Mouse (Mus musculus): ENCODE measurements around the gene Klhl22. TPM values are rescaled to one million over a fixed set of nuclear protein-coding genes. Genes with fewer than 3 reads are reported as not detected.

The Klhl22 gene
- total and polyA plus RNA-seq, 3 experiments = not detected

GRCm38 (mm10) chr16:17744536-17744935, 14.9 kb upstream of the Klhl22 start (continued):
- no peak for TF ChIP-seq POLR2AphosphoS2 (IDR thresholded peaks at IDR 0.05; ENCODE audit: low read depth, low read length)
- no peak for TF ChIP-seq ELF1 (IDR thresholded peaks at IDR 0.05; ENCODE audit: low read depth, low read length)
- no peak for TF ChIP-seq ZMIZ1 (IDR thresholded peaks at IDR 0.05; ENCODE audit: low read depth, low read length)
- no peak for TF ChIP-seq ETS1 (conservative IDR thresholded peaks at IDR 0.05; ENCODE audit: low read depth, low read length)
- TF ChIP-seq TBP (conservative IDR thresholded peaks at IDR 0.05; ENCODE audit: low read depth, low read length) = no peak
- peak; percentile 37; the same call in 1 of the 2 replicates for TF ChIP-seq MYC (IDR thresholded peaks at IDR 0.05; ENCODE audit: low read depth, low read length)
- TF ChIP-seq NRF1 (IDR thresholded peaks at IDR 0.05; ENCODE audit: low read depth, low read length) = no peak
- no peak for TF ChIP-seq GABPA (IDR thresholded peaks at IDR 0.05; ENCODE audit: insufficient replicate concordance, low read depth, low read length)
- TF ChIP-seq MXI1 (IDR thresholded peaks at IDR 0.05; ENCODE audit: low read depth, low read length) = no peak

- no peak overlapping the region for H3K4me3 ChIP-seq (replicated peaks in 1 of 3; ENCODE audit: low read depth in 2 of 3, low read length in 2 of 3, poor library complexity in 1 of 3)
- in situ Hi-C loops (cut with MboI; ENCODE audit: low pct_ligation_motif_present, low pct_unique_long_range_greater_than_20kb, low sequenced_read_pairs) = no loop called here
- no peak for TF ChIP-seq IRF4 (IDR thresholded peaks at IDR 0.05; ENCODE audit: low read depth, low read length)
- no peak for TF ChIP-seq MEF2A (IDR thresholded peaks at IDR 0.05; ENCODE audit: borderline replicate concordance, low read depth, low read length)
- no peak for TF ChIP-seq ZC3H11A (IDR thresholded peaks at IDR 0.05; ENCODE audit: low read depth, low read length)
- no peak for TF ChIP-seq NRF1 (IDR thresholded peaks at IDR 0.05; ENCODE audit: low read depth, low read length)
- no peak for TF ChIP-seq ELF1 (IDR thresholded peaks at IDR 0.05; ENCODE audit: low read depth, low read length)
- no peak for TF ChIP-seq TCF12 (IDR thresholded peaks at IDR 0.05; ENCODE audit: low read depth, low read length)
- no peak for TF ChIP-seq BHLHE40 (IDR thresholded peaks at IDR 0.05; ENCODE audit: low read depth, low read length)
- no peak for TF ChIP-seq USF1 (IDR thresholded peaks at IDR 0.05; ENCODE audit: low read depth, low read length)
- no peak for TF ChIP-seq RAD21 (IDR thresholded peaks at IDR 0.05; ENCODE audit: low read depth, low read length)
- TF ChIP-seq MXI1 (IDR thresholded peaks at IDR 0.05; ENCODE audit: low read depth, low read length) = no peak
- TF ChIP-seq ZKSCAN1 (IDR thresholded peaks at IDR 0.05; ENCODE audit: borderline replicate concordance, low read depth, low read length) = no peak
- no peak for TF ChIP-seq CTCF (conservative IDR thresholded peaks at IDR 0.05 in 1 of 2, IDR thresholded peaks at IDR 0.05 in 1 of 2; ENCODE audit: low read depth in 2 of 2, low read length in 2 of 2)
- no peak for TF ChIP-seq ETS1 (conservative IDR thresholded peaks at IDR 0.05; ENCODE audit: low read depth, low read length)
- no peak for TF ChIP-seq PAX5 (IDR thresholded peaks at IDR 0.05; ENCODE audit: low read length)
- TF ChIP-seq SMC3 (IDR thresholded peaks at IDR 0.05; ENCODE audit: low read depth, low read length) = no peak
- no peak for TF ChIP-seq SIN3A (IDR thresholded peaks at IDR 0.05; ENCODE audit: low read length)
Measured at GRCm38 (mm10) chr16:17745067-17745466, 14.4 kb upstream of the Klhl22 start.

More at GRCm38 (mm10) chr16:17745067-17745466, 14.4 kb upstream of the Klhl22 start:
- Histone ChIP-seq H3K9ac (ENCODE audit: insufficient read depth, low read depth) (no peak overlapping the region), H3K4me2 (ENCODE audit: insufficient read depth, low read depth, poor library complexity, severe bottlenecking) (no peak overlapping the region), H3K9me3 (replicated peaks; ENCODE audit: low read length) (peaks cover 6% of the 10 kb centered on the region), H3K79me2 (replicated peaks; ENCODE audit: control insufficient read depth, extremely low read depth, insufficient read depth, poor library complexity, severe bottlenecking) (no peaks in the 10 kb centered on the region), H3K4me1 (ENCODE audit: control insufficient read depth in 1 of 2, insufficient read depth in 2 of 2) (peaks cover 0 to 5% of the 10 kb centered on the region in 2 experiments; a peak in 2 of 4 replicates), H3K27me3 (replicated peaks) (peaks cover 12% of the 10 kb centered on the region), H3K27ac (ENCODE audit: insufficient read depth, low read depth) (no peak overlapping the region), H3K36me3 (replicated peaks in 1 of 2; ENCODE audit: control insufficient read depth in 1 of 2, insufficient read depth in 1 of 2, low read length in 1 of 2) (no peaks in the 10 kb centered on the region)
- dilution Hi-C loops (cut with MboI; ENCODE audit: extremely low pct_ligation_motif_present, extremely low pct_unique_long_range_greater_than_20kb, low sequenced_read_pairs) = no loop called here
- DNase-seq (ENCODE audit: extremely low read depth) = no peak

Measured in CH12.LX (cell line).